Mouse (Mus musculus) retina, adult 2 months (tissue): ENCODE data around the gene Smok3c.
"Not testable (repeated sequence)": the region's sequence is repeated elsewhere in the genome, so short reads cannot be mapped to it uniquely, and the experiment has no call there.

Experiments used
- DNase-seq: peaks from one replicate; pipeline ENCODE4 v3.0.0-alpha.2; 2012; ENCODE audit warnings: low read depth, low spot score

Smok3c gene

DNA sequence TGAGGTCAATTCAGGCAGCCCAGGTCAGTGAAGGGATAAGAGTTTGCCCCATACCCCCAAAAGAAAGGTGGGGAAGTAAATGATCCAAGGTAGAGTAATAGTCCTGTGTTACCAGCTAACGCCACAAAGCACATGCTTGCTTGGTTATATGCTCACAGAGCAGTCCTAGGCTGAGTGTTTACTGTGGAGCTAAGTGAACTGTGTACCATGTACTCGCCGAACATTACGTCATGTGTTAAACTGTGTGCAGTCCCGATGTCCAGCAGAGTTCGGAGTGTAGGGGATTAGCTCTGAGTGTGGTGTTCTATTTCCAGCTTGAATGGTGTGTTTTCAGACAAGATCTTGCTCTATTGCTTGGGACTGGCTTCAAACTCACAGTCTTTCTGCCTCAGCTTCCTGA is 41.5 kb downstream of the Smok3c start:
- no peak for DNase-seq

DNA sequence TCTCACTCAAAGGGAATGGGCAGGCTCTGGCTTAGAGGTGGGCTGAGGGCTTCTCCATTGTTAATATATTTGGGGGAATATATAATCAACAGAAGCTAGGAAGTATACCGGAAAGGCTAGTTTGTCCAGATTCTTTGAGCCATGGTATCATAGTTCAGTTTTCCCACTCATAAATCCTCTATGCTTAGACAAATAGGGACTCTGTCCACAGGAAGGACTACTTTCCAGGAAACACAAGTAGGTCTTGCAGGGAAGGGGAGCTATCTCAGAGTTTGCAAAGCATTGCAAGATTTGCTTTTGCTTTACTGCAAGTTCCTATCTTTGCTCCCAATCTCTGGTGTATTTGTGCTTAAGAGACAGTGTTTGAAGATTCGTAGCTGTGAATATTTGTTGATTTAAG is 52.0 kb downstream of the Smok3c start:
- no peak for DNase-seq

DNA sequence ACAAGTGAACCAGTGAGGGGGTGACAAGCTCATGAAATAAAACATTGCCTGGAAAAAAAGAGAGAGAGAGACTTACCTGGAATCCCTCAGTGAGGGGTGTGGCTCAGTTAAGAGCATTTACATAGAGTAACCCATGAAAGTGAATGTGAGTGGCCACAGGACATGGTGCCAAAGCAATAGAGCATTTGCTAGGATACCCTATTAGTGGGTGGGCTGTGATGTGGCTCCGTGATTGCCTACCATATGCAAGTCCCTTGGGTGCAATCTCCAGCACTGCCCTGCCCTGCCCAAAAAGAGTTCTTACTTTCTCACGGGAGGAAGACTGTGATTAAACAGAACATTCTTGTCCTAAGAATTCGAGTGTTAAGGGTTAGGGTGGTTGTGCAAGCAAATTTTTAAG is 54.1 kb downstream of the Smok3c start:
- no peak for DNase-seq

DNA sequence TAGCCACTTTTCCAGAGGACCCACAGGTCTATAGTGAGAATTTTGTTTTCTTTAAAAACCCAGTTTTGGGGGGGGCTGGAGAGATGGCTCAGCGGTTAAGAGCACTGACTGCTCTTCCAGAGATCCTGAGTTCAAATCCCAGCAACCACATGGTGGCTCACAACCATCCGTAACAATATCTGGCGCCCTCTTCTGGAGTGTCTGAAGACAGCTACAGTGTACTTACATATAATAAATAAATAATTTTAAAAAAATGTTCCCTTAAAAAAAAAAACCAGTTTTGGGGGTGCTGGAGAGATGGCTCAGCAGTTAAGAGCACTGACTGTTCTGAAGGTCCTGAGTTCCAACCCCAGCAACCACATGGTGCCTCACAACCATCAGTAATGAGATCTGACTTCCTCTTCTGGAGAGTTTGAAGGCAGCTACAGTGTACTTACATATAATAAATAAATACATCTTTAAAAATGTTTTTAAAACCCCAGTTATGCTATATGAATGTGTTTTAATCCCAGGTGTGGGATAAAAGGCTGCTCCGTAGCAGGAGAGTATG is 56.9 kb downstream of the Smok3c start:
- not testable (repeated sequence) for DNase-seq
